Mouse (Mus musculus) heart, postnatal 0 days (tissue): ENCODE results near the gene 1700017B05Rik. TPM values are rescaled to one million over a fixed set of nuclear protein-coding genes. Genes with fewer than 3 reads are reported as not detected.
"Not testable (repeated sequence)": the region's sequence is repeated elsewhere in the genome, so short reads cannot be mapped to it uniquely, and the experiment has no call there.

Experiments used
- ATAC-seq: fragments of 200-750 bp; cut with Nextera tagmentation; 2 replicates; pipeline ENCODE4 v1.8.0; 2017; ENCODE audit warnings: low read depth, moderate number of reproducible peaks, moderate library complexity; ENCODE audit not compliant: insufficient read depth
- DNase-seq: peaks from one replicate; pipeline ENCODE4 v3.0.0-alpha.2; 2016; ENCODE audit warnings: low spot score
- H3K27ac ChIP-seq: fragments of 300-500 bp; sonication (generic); 2 replicates; pipeline ENCODE4 v1.5.1; 2014; ENCODE audit warnings: low read depth, mild to moderate bottlenecking
- H3K27me3 ChIP-seq: fragments of 300-500 bp; sonication (generic); 2 replicates; pipeline ENCODE4 v1.6.1; 2014; ENCODE audit warnings: low read length, mixed read lengths; ENCODE audit not compliant: control insufficient read depth, insufficient read depth
- H3K36me3 ChIP-seq: fragments of 300-500 bp; sonication (generic); replicated peaks from 2 replicates; pipeline ENCODE4 v1.6.1; 2014; ENCODE audit warnings: low read length, mixed read lengths; ENCODE audit not compliant: control insufficient read depth, insufficient read depth
- H3K4me1 ChIP-seq: fragments of 300-500 bp; sonication (generic); 2 replicates; pipeline ENCODE4 v1.6.1; 2014; ENCODE audit warnings: antibody characterized with exemption; ENCODE audit not compliant: control insufficient read depth, insufficient read depth
- H3K4me2 ChIP-seq: fragments of 300-500 bp; sonication (generic); 2 replicates; pipeline ENCODE4 v1.6.1; 2014; ENCODE audit warnings: low read depth, mild to moderate bottlenecking, low read length, moderate library complexity
- H3K4me3 ChIP-seq: fragments of 300-500 bp; sonication (generic); 2 replicates; pipeline ENCODE4 v1.5.1; 2014; ENCODE audit warnings: low read depth, low read length
- H3K9ac ChIP-seq: fragments of 300-500 bp; sonication (generic); replicated peaks from 2 replicates; pipeline ENCODE4 v1.6.1; 2014; ENCODE audit warnings: low read depth, low read length, mixed read lengths
- H3K9me3 ChIP-seq: fragments of 300-500 bp; sonication (generic); replicated peaks from 2 replicates; pipeline ENCODE4 v1.6.1; 2016; ENCODE audit warnings: low read length; ENCODE audit not compliant: control insufficient read depth
- CTCF ChIP-seq: IDR thresholded peaks from 2 replicates; pipeline ENCODE4 v1.5.1; 2016; ENCODE audit warnings: antibody characterized with exemption, control low read depth, low read depth
- EP300 ChIP-seq: IDR thresholded peaks from 2 replicates; pipeline ENCODE4 v1.6.1; 2016; ENCODE audit warnings: antibody characterized with exemption, low read depth
- WGBS: fragments of 180-500 bp; shearing (Covaris S2); extraction: QIAGEN DNeasy Blood & Tissue Kit; methylation state at CpG from one replicate; pipeline ENCODE4 v1.1.7; 2014; 5-methylcytosine and 5-hydroxymethylcytosine counted together
- polyA plus RNA-seq: library from polyadenylated mRNA; unstranded; fragments of >200 nt; fragmentation: Nextera tagmentation; extraction: Ambion mirVana; gene quantifications from 2 replicates; pipeline ENCODE4 v1.2.1, GENCODE M21; 2015
- total RNA-seq: library from RNA; depleted of rRNA; stranded (reverse); fragments of >200 nt; gene quantifications from 2 replicates; pipeline ENCODE4 v1.2.3, GENCODE M21; 2014; ENCODE audit warnings: low replicate concordance; rRNA removed

1700017B05Rik gene
- total and polyA plus RNA-seq, 2 experiments from 2014 or later, result 6.2 to 11.0 TPM

DNA sequence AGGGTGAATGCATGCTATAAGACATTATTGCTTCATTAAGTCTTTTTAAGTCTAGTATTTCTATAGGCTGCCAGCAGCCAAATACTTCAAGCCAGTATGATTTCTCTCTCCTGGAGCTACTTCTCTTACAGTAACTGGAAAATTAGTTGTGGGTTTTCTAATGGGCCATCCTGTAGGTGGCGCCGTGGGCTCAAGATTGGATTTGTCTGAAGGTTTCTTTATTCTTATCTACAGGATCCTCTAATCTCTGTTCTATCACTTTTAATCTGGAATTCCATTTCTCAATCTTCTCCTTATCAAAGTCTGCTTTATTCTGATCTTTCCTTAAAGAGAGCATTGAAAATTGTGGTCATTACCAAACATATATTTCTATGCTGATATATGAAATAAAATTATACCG is 53.1 kb downstream of the 1700017B05Rik start:
- Histone ChIP-seq H3K4me2 (no peak overlapping the region), H3K27ac (no peak overlapping the region), H3K27me3 (no peaks in the 10 kb centered on the region), H3K4me1 (no peaks in the 10 kb centered on the region), H3K9me3 (no peaks in the 10 kb centered on the region), H3K9ac (no peak overlapping the region), H3K4me3 (no peak overlapping the region), H3K36me3 (no peaks in the 10 kb centered on the region)
- DNase-seq, result no peak
- WGBS, result 31% methylated on average over 3 of the region's 3 CpGs
- TF ChIP-seq EP300 (no peak), CTCF (peak; percentile 39)
- ATAC-seq, result no peak

- Histone ChIP-seq H3K4me2 (no peak overlapping the region), H3K9me3 (no peaks in the 10 kb centered on the region), H3K36me3 (no peaks in the 10 kb centered on the region), H3K4me1 (no peaks in the 10 kb centered on the region), H3K4me3 (no peak overlapping the region), H3K27me3 (no peaks in the 10 kb centered on the region), H3K9ac (no peak overlapping the region), H3K27ac (no peak overlapping the region)
- no peak for DNase-seq
- ATAC-seq, result no peak
- 64% methylated on average over 2 of the region's 2 CpGs for WGBS
- TF ChIP-seq CTCF (no peak), EP300 (no peak)
These were observed 55.5 kb downstream of the 1700017B05Rik start for GRCm38 (mm10) chr9:57206896-57207295.

GRCm38 (mm10) chr9:57203571-57203970 is 58.8 kb downstream of the 1700017B05Rik start:
- H3K4me1 ChIP-seq, H3K27ac ChIP-seq, H3K9me3 ChIP-seq, H3K4me2 ChIP-seq, H3K36me3 ChIP-seq, H3K4me3 ChIP-seq, ATAC-seq, DNase-seq, H3K9ac ChIP-seq, H3K27me3 ChIP-seq: not testable (repeated sequence)
- 16% methylated on average over 13 of the region's 13 CpGs for WGBS

Other genes starting within 250 kb of the 1700017B05Rik start
- gene Sin3a, start 190.6 kb downstream of the 1700017B05Rik start, total RNA-seq, result 27.9 and 39.6 TPM in 2 replicates
- 9.7 and 12.1 TPM in 2 replicates for gene Sin3a, start 190.6 kb downstream of the 1700017B05Rik start, polyA plus RNA-seq
- gene Man2c1, start 131.9 kb downstream of the 1700017B05Rik start, total RNA-seq, result 106 and 138 TPM in 2 replicates
- 31.8 and 35.6 TPM in 2 replicates for gene Man2c1, start 131.9 kb downstream of the 1700017B05Rik start, polyA plus RNA-seq
- gene Neil1, start 114.3 kb downstream of the 1700017B05Rik start, total RNA-seq, result 10.3 and 13.6 TPM in 2 replicates
- 5.1 and 5.9 TPM in 2 replicates for gene Neil1, start 114.3 kb downstream of the 1700017B05Rik start, polyA plus RNA-seq
- gene Commd4, start 104.3 kb downstream of the 1700017B05Rik start, total RNA-seq, result 21.1 and 45.2 TPM in 2 replicates
- gene Commd4, start 104.3 kb downstream of the 1700017B05Rik start, polyA plus RNA-seq, result 69.4 and 71.8 TPM in 2 replicates
- not detected in 2 replicates for gene Trcg1, start 26.1 kb downstream of the 1700017B05Rik start, total RNA-seq
- gene Trcg1, start 26.1 kb downstream of the 1700017B05Rik start, polyA plus RNA-seq, result not detected in 2 replicates
- gene Ppcdc, start 177.5 kb upstream of the 1700017B05Rik start, total RNA-seq, result 14.0 and 14.1 TPM in 2 replicates
- 14.1 and 14.3 TPM in 2 replicates for gene Ppcdc, start 177.5 kb upstream of the 1700017B05Rik start, polyA plus RNA-seq
- gene Scamp5, start 205.4 kb upstream of the 1700017B05Rik start, total RNA-seq, result 16.1 and 19.6 TPM in 2 replicates
- 7.0 TPM in 2 replicates for gene Scamp5, start 205.4 kb upstream of the 1700017B05Rik start, polyA plus RNA-seq
- gene Rpp25, start 241.4 kb upstream of the 1700017B05Rik start, total RNA-seq, result 13.8 and 21.3 TPM in 2 replicates
- 11.3 and 15.0 TPM in 2 replicates for gene Rpp25, start 241.4 kb upstream of the 1700017B05Rik start, polyA plus RNA-seq